Mouse (Mus musculus) testis, adult 2 months (tissue): Measurements from ENCODE around the gene Gng7.

Experiments used
- CTCF ChIP-seq: fragments of 200-500 bp; IDR thresholded peaks from 2 replicates; pipeline ENCODE4 v1.5.1; 2012; ENCODE audit warnings: low read depth, mild to moderate bottlenecking, inconsistent platforms, low read length, moderate library complexity; ENCODE audit not compliant: control insufficient read depth, insufficient read depth, insufficient replicate concordance
- POLR2A ChIP-seq: fragments of 200-500 bp; IDR thresholded peaks from 2 replicates; pipeline ENCODE4 v1.6.1; 2012; ENCODE audit warnings: low read depth, mild to moderate bottlenecking, inconsistent platforms, low read length, moderate library complexity; ENCODE audit not compliant: control insufficient read depth

GRCm38 (mm10) chr10:80952449-80952848 is 62.3 kb downstream of the Gng7 start:
- no peak for TF ChIP-seq CTCF
- TF ChIP-seq POLR2A, result no peak
